Mouse (Mus musculus) stomach, embryonic 14.5 days (tissue): ENCODE data around the gene Oxa1l. TPM values are rescaled to one million over a fixed set of nuclear protein-coding genes. Genes with fewer than 3 reads are reported as not detected.

Source experiments
- ATAC-seq: fragments of 200-750 bp; cut with Nextera tagmentation; 2 replicates; pipeline ENCODE4 v1.8.0; 2017; ENCODE audit warnings: low read depth, moderate TSS enrichment; ENCODE audit not compliant: insufficient number of reproducible peaks, insufficient read depth, low FRiP score
- H3K27ac ChIP-seq: fragments of 300-500 bp; sonication (generic); 2 replicates; pipeline ENCODE4 v1.5.1; 2014; ENCODE audit warnings: mild to moderate bottlenecking, low read length, moderate library complexity, mixed read lengths
- H3K27me3 ChIP-seq: fragments of 300-500 bp; sonication (generic); 2 replicates; pipeline ENCODE4 v1.6.1; 2014; ENCODE audit warnings: low read length, control low read depth, mixed read lengths; ENCODE audit not compliant: control insufficient read depth, insufficient read depth
- H3K36me3 ChIP-seq: fragments of 300-500 bp; sonication (generic); 2 replicates; pipeline ENCODE4 v1.6.1; 2014; ENCODE audit warnings: mild to moderate bottlenecking, control low read depth, low read length, moderate library complexity, mixed read lengths; ENCODE audit not compliant: control insufficient read depth, insufficient read depth
- H3K4me1 ChIP-seq: fragments of 300-500 bp; sonication (generic); 2 replicates; pipeline ENCODE4 v1.6.1; 2014; ENCODE audit warnings: low read length, control low read depth, mixed read lengths; ENCODE audit not compliant: control insufficient read depth, insufficient read depth
- H3K4me2 ChIP-seq: fragments of 300-500 bp; sonication (generic); replicated peaks from 2 replicates; pipeline ENCODE4 v1.6.1; 2014; ENCODE audit warnings: low read depth, low read length, control low read depth
- H3K4me3 ChIP-seq: fragments of 300-500 bp; sonication (generic); 2 replicates; pipeline ENCODE4 v1.5.1; 2014; ENCODE audit warnings: low read depth, low read length, control low read depth
- H3K9ac ChIP-seq: fragments of 300-500 bp; sonication (generic); replicated peaks from 2 replicates; pipeline ENCODE4 v1.6.1; 2014; ENCODE audit warnings: low read depth, mild to moderate bottlenecking, control low read depth, low read length, moderate library complexity, mixed read lengths
- H3K9me3 ChIP-seq: fragments of 300-500 bp; sonication (generic); 2 replicates; pipeline ENCODE4 v1.6.1; 2016; ENCODE audit warnings: low read depth, low read length, control low read depth; ENCODE audit not compliant: control insufficient read depth
- WGBS: fragments of 180-500 bp; shearing (Covaris S2); extraction: QIAGEN DNeasy Blood & Tissue Kit; methylation state at CpG from one replicate; pipeline ENCODE4 v1.1.7; 2014; 5-methylcytosine and 5-hydroxymethylcytosine counted together
- polyA plus RNA-seq: library from polyadenylated mRNA; unstranded; fragments of >200 nt; fragmentation: Nextera tagmentation; extraction: Ambion mirVana; gene quantifications from 2 replicates; pipeline ENCODE4 v1.2.1, GENCODE M21; 2014

Gene Oxa1l
- polyA plus RNA-seq, 1 experiment from 2014 or later, result 53.6 TPM

DNA sequence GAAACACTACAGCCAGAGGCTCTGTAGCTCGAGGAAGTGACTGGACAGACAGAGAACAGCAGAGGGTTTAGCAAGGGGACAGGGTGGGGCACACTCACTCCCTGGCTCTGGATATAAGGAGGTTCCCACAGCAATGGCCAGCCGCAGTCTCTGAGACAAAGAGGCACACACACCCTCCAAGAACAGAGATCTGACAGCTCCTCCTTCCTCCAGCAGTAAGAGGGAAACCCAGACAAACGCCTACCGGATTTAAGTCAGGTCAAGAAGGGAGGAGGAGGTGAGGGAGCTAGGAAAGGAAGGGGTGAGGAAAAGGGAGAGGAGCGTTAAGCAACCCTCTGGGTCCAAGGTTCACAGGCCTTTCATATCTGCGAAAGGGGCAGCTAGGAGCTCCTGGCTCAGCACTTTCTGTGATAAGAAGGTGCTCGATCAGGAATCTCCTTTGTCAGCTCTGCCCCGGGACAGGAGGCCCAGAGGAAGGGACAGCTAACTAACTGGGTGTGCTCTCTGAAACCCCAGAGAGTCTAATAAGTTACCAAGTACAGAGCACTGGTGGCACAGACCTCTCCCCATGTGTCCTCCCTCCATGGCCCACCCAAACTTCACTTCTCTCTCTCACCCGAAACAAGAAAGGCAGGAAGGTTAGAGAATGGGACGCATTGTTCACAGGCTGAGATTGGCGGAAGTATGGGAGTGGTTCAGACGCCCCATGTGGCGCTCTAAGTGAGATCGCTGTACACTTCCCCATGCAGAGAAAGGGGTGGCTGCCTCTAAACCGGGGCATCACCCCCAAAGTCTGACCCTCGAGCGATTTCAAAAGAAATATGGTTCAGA lies 49.6 kb downstream of the Oxa1l start:
- Histone ChIP-seq H3K36me3 (no peaks in the 10 kb centered on the region), H3K27ac (peak overlapping the region; percentile 88), H3K4me3 (peak overlapping the region; percentile 8; the same call in 1 of the 2 replicates), H3K4me1 (peaks cover 26% of the 10 kb centered on the region), H3K9me3 (no peaks in the 10 kb centered on the region), H3K4me2 (peak overlapping the region; percentile 33), H3K9ac (no peak overlapping the region), H3K27me3 (no peaks in the 10 kb centered on the region)
- WGBS, result 33% methylated on average over 17 of the region's 17 CpGs
- ATAC-seq, result peak; percentile 62

DNA sequence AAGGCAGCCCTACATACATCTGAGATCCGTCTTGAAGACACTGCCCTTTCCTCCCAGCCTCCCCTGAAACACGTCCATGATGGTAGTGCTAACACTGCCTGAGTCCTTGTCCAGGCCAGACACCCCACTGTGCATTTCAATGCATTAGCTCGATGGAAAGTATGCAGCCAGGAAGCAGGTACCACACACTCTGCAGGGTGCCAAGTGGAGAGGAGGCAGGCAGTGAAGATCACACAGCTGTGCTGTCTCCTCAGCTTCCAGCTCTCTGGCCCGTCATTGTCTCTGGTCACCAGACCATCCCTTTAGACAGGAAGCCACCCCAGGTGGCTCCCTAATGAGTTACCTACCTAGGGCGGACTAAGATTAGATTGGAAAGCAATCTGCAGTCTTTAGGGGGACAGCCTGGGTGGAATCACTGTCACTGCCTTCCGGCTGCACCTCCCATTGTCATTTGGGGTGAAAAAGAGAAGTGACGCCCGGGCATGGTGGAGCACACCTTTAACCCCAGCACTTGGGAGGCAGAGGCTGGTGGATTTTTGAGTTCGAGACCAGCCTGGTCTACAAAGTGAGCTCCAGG lies 51.5 kb downstream of the Oxa1l start:
- Histone ChIP-seq H3K27me3 (no peaks in the 10 kb centered on the region), H3K27ac (no peak overlapping the region), H3K9ac (no peak overlapping the region), H3K4me1 (peaks cover 26% of the 10 kb centered on the region), H3K4me2 (no peak overlapping the region), H3K36me3 (no peaks in the 10 kb centered on the region), H3K9me3 (no peaks in the 10 kb centered on the region), H3K4me3 (no peak overlapping the region)
- 69% methylated on average over 9 of the region's 9 CpGs for WGBS
- ATAC-seq, result no peak

DNA sequence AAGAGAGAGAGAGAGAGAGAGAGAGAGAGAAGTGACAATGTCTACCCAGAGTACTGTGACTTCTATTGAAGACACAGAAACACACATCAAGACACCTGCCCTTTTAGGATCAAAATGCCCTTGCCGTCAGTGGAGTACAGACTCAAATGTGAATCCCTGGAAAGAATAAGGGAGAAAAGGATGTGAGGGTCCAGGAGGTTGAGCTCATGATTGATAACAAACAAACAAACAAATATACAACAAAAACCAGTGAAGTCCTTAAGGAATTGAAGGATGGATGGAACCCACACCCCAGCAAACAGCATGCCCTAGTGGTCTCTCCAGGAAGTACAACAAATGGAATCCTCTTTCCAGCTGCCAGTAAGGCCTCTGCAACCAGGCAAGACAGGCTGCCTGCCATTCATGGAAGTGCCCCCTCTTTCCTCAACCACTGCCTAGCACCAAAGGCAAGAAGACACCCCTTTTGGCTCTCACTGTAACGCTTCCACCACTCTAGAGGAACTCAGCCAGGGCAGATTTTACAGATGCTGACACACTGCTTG lies 52.1 kb downstream of the Oxa1l start:
- no peaks in the 10 kb centered on the region for H3K36me3 ChIP-seq
- no peak overlapping the region for H3K4me3 ChIP-seq
- WGBS, result 54% methylated on average over 2 of the region's 2 CpGs
- H3K27me3 ChIP-seq, result no peaks in the 10 kb centered on the region
- no peak overlapping the region for H3K9ac ChIP-seq
- H3K27ac ChIP-seq, result peak overlapping the region; percentile 17; the same call in 1 of the 2 replicates
- H3K9me3 ChIP-seq, result no peaks in the 10 kb centered on the region
- no peak overlapping the region for H3K4me2 ChIP-seq
- H3K4me1 ChIP-seq, result peaks cover 26% of the 10 kb centered on the region
- ATAC-seq, result no peak

DNA sequence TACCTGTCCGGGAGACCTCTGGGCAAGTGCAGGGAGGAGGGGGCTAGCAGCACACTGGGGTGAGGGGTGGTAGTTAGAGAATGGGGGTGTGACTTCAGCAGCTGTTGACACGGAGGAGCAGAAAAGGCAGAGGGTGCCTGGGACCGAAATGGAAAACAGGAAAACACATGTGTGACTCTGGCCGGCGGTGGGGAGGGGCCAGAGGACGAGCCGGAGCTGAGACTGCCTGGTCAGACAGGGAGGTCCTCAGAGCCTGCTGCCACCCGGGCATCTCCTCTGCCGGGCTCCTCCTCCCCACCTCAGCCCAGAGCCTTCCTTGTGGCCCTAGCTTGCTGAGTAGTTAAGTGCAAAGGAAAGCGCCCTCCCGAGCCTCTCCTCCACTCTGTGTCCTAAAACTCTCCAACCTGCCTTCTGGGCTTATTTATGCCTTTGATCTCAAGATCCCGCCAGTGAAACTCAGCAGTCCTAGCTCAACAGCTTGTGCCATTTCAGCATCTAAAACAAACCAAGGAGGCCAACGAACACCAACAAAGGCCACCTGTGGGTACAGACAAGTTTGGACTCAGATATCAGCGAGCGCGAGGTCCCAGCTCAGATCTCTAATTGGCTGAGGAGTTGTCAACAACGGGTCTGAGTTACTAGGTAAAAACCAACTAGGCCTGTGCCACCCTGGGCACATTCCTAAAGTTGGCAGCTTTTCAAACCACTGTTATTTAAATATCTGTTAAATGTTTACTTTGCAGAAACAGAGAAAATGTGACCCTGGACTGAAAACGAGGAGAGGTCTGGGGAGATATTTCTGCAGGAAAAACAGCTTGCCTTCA lies 53.5 kb downstream of the Oxa1l start:
- 0 out of 2 replicates have a peak overlapping the region, but pooled peaks have one; percentile 4 for H3K4me3 ChIP-seq
- H3K27ac ChIP-seq, result peak overlapping the region; percentile 68
- ATAC-seq, result no peak
- no peaks in the 10 kb centered on the region for H3K9me3 ChIP-seq
- 10% methylated on average over 18 of the region's 18 CpGs for WGBS
- no peaks in the 10 kb centered on the region for H3K27me3 ChIP-seq
- peak overlapping the region; percentile 31 for H3K4me2 ChIP-seq
- H3K36me3 ChIP-seq, result no peaks in the 10 kb centered on the region
- peaks cover 24% of the 10 kb centered on the region for H3K4me1 ChIP-seq
- 0 out of 2 replicates have a peak overlapping the region, but pooled peaks have one; percentile 6 for H3K9ac ChIP-seq

DNA sequence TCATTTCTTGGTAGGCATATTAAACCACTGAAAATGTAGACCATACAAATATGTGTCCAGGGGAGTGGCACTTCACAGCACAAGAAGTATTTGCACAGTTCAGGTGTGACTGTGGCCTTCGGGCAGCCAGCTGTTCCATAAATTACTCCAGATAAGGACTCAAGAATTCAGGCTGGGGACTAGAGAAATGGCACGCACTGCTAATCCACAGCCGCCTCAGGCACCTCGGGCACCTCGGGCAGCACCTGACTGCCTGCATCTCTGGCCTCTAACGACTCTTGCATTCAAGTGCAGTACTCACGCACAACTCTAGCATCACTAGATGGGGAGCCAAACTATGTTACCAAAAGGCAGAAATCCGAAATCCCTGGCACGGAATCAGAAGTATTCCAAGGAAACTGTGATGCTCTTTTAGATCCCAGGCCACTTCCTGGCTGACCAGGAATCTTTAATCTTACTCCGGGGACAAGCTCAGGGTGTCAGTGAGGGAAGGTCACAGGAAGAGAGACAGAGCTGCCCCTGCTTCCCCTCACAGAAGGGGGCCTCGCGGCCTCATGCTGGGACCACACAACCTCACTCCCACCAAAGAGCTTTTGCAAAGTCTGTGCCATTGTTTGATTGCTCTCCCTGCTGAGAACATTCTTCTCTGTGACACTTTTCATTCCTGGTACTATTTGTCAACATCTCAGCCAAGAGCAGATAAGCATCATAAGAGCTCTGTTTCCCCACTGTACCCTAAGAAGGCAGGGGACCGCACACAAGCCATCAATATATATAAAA lies 54.8 kb downstream of the Oxa1l start:
- no peak overlapping the region for H3K4me2 ChIP-seq
- no peak overlapping the region for H3K27ac ChIP-seq
- H3K4me1 ChIP-seq, result peaks cover 15% of the 10 kb centered on the region
- no peak overlapping the region for H3K9ac ChIP-seq
- no peak overlapping the region for H3K4me3 ChIP-seq
- no peaks in the 10 kb centered on the region for H3K9me3 ChIP-seq
- 25% methylated on average over 13 of the region's 13 CpGs for WGBS
- ATAC-seq, result no peak
- no peaks in the 10 kb centered on the region for H3K36me3 ChIP-seq
- no peaks in the 10 kb centered on the region for H3K27me3 ChIP-seq

DNA sequence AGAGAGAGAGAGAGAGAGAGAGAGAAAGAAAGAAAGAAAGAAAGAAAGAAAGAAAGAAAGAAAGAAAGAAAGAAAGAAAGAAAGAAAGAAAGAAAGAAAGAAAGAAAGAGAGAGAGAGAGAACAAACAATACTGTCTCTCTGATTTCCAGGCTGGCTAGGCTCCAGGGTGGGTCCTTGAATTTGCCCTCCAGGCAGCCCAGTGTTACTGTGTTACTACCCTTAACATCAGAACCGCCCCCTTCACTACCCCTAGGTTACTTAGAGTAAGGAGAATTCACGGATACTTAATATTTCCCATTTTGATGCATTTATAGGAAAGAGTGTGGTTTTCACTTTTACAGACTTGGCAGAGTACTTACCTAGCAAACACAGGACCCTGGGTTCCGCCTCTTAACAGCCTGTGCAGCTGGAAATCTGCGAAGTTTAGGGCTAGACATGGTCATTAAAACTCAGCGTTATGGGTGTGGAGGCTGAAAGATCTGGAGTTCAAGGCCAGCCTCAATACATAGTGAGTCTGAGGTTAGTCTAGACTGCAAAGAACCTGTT lies 55.7 kb downstream of the Oxa1l start:
- H3K4me2 ChIP-seq, result no peak overlapping the region
- H3K4me3 ChIP-seq, result no peak overlapping the region
- no peaks in the 10 kb centered on the region for H3K9me3 ChIP-seq
- peaks cover 14% of the 10 kb centered on the region for H3K4me1 ChIP-seq
- WGBS, result 67% methylated on average over 5 of the region's 5 CpGs
- no peaks in the 10 kb centered on the region for H3K27me3 ChIP-seq
- H3K36me3 ChIP-seq, result no peaks in the 10 kb centered on the region
- ATAC-seq, result no peak
- H3K27ac ChIP-seq, result no peak overlapping the region
- no peak overlapping the region for H3K9ac ChIP-seq

DNA sequence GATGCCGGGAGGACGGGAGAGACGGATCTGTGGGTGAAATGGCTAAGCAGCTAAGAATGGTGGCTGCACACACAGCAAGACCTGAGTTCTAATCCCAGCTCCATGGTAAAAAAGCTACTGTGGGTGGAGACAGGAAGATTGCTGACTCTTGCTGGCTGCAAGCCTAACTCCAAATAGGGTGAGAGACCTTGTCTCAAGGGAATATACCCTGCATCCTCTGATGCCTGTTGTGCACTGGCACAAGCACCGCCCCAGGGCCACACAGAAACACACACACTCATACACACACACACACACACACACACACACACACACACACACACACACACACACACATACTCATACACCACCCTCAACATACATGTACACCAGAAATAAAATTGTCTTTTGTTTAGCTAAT lies 56.2 kb downstream of the Oxa1l start:
- no peak overlapping the region for H3K4me2 ChIP-seq
- H3K36me3 ChIP-seq, result no peaks in the 10 kb centered on the region
- whole genome bisulfite sequencing, result 84% methylated on average over 4 of the region's 4 CpGs
- H3K9ac ChIP-seq, result no peak overlapping the region
- H3K4me3 ChIP-seq, result no peak overlapping the region
- peaks cover 14% of the 10 kb centered on the region for H3K4me1 ChIP-seq
- H3K27ac ChIP-seq, result no peak overlapping the region
- H3K27me3 ChIP-seq, result no peaks in the 10 kb centered on the region
- H3K9me3 ChIP-seq, result no peaks in the 10 kb centered on the region
- no peak for ATAC-seq
